Mouse (Mus musculus) heart, postnatal 14 days (tissue): Measurements from ENCODE around the gene Ptk6. TPM values are rescaled to one million over a fixed set of nuclear protein-coding genes. Genes with fewer than 3 reads are reported as not detected.

ENCODE experiments used
- DNase-seq, 2 experiments: peaks; one replicate each; pipeline ENCODE4 v3.0.0; 2021 to 2022
- intact Hi-C: fragments of 180-260 bp; cut with DNase I; formaldehyde crosslinking; loops from one replicate; pipeline ENCODE4 v1.15.1; 2025
- total RNA-seq, 2 experiments: library from RNA; stranded (reverse); gene quantifications; 2 replicates each; pipeline ENCODE4 v1.2.3; 2021

Gene Ptk6
- total RNA-seq, 2 experiments from 2014 or later, result not detected

- intact Hi-C loops, result no loop called here
- DNase-seq, result no peak
Observed at GRCm38 (mm10) chr2:181146976-181147545, 55.5 kb downstream of the Ptk6 start.

- intact Hi-C loops, result no loop called here
- no peak for DNase-seq
Observed at GRCm38 (mm10) chr2:181144675-181145074, 57.9 kb downstream of the Ptk6 start.

Other genes with a start within 250 kb of the Ptk6 start
- gene Nkain4, start 248.1 kb downstream of the Ptk6 start, total RNA-seq, result 10 to 100 TPM; 15.3 to 15.7 TPM
- gene Arfgap1, start 235.6 kb downstream of the Ptk6 start, total RNA-seq, result 10 to 100 TPM; 41.0 to 41.8 TPM
- gene Col20a1, start 216.3 kb downstream of the Ptk6 start, total RNA-seq, result 1 to 10 TPM in 1 of 2 experiments, under 1 TPM in 1; 0.56 to 1.0 TPM
- gene Chrna4, start 159.2 kb downstream of the Ptk6 start, total RNA-seq, result under 1 TPM in 1 of 2 experiments, not detected in 1; 0.17 TPM
- gene Kcnq2, start 67.5 kb downstream of the Ptk6 start, total RNA-seq, result under 1 TPM in 1 of 2 experiments, not detected in 1; 0.22 TPM
- gene Eef1a2, start 45.8 kb downstream of the Ptk6 start, total RNA-seq, result 1,000 to 10,000 TPM in 1 of 2 experiments, 100 to 1,000 TPM in 1; 981 to 1,021 TPM
- 10 to 100 TPM; 45.2 to 49.2 TPM for gene Ppdpf, start 15.5 kb downstream of the Ptk6 start, total RNA-seq
- under 1 TPM; 0.17 to 0.61 TPM for gene Srms, start 10.4 kb upstream of the Ptk6 start, total RNA-seq
- under 1 TPM in 1 of 2 experiments, not detected in 1; 0.20 TPM for gene Fndc11, start 17.2 kb upstream of the Ptk6 start, total RNA-seq
- 10 to 100 TPM; 12.8 to 12.9 TPM for gene Helz2, start 39.2 kb upstream of the Ptk6 start, total RNA-seq
- 10 to 100 TPM; 11.5 to 13.3 TPM for gene Gmeb2, start 85.2 kb upstream of the Ptk6 start, total RNA-seq
- under 1 TPM in 1 of 2 experiments, not detected in 1; 0.24 TPM for gene Stmn3, start 111.7 kb upstream of the Ptk6 start, total RNA-seq
- gene Rtel1, start 117.0 kb upstream of the Ptk6 start, total RNA-seq, result 10 to 100 TPM; 15.8 to 18.5 TPM
- 10 to 100 TPM; 21.0 to 21.4 TPM for gene Zgpat, start 162.1 kb upstream of the Ptk6 start, total RNA-seq
- 10 to 100 TPM; 43.9 to 44.0 TPM for gene Arfrp1, start 162.6 kb upstream of the Ptk6 start, total RNA-seq
- gene Lime1, start 177.3 kb upstream of the Ptk6 start, total RNA-seq, result 1 to 10 TPM; 7.9 to 8.7 TPM